Mouse (Mus musculus) c-Kit-positive CD71-negative TER-119-negative erythroid progenitor cells, embryonic 14.5 days (primary cell): ENCODE data around the gene Upb1.
"Not testable (repeated sequence)": the region's sequence is repeated elsewhere in the genome, so short reads cannot be mapped to it uniquely, and the experiment has no call there.

ENCODE experiments used
- DNase-seq: peaks from one replicate; pipeline ENCODE4 v3.0.0-alpha.2; 2013; ENCODE audit warnings: low read depth

Upb1 gene

GRCm38 (mm10) chr10:75456061-75456831 is 55.3 kb downstream of the Upb1 start:
- DNase-seq, result not testable (repeated sequence)

GRCm38 (mm10) chr10:75457852-75458251 is 56.9 kb downstream of the Upb1 start:
- DNase-seq, result no peak

- no peak for DNase-seq
Measured at GRCm38 (mm10) chr10:75458329-75458728, 57.4 kb downstream of the Upb1 start.

- no peak for DNase-seq
Measured at GRCm38 (mm10) chr10:75462728-75463127, 61.8 kb downstream of the Upb1 start.

GRCm38 (mm10) chr10:75465781-75466550 is 65.1 kb downstream of the Upb1 start:
- DNase-seq, result no peak

- peak; percentile 60 for DNase-seq
Measured at GRCm38 (mm10) chr10:75473411-75473810, 72.5 kb downstream of the Upb1 start.

- DNase-seq, result no peak
Measured at GRCm38 (mm10) chr10:75474571-75474970, 73.7 kb downstream of the Upb1 start.

DNA sequence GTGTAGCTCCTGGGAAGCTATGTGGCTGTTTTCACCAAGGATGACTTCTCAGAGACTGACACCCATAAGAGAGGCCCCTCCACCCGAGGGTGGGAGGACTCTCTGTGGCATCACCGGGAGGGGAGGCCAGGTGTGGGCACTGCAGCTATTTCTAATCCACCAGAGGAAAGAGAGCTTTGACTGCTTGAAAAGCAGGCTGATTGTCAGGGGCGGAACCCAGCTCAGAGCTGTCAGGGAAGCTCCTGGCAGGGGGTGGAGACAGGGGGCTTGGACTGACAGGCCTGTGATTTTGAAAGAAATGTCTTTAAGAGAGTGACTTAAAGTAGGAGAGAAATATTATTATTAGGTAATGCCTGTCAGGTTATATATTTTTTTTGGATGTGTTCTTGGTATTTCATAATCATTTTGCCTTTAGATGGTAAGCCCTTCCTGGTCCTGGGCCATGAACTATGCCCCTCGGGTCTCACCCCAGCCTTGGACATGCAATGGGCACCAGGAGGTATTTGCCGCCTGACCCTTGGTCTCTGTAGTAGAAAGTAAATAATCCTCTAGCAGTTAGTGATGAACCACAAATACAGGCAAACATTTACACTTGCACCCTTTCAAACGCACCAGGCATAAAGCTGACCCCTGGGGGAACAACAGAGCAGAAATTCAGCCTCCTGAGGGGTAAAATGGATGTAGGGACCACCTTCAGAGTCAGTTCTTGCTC is 74.4 kb downstream of the Upb1 start:
- DNase-seq, result not testable (repeated sequence)

DNA sequence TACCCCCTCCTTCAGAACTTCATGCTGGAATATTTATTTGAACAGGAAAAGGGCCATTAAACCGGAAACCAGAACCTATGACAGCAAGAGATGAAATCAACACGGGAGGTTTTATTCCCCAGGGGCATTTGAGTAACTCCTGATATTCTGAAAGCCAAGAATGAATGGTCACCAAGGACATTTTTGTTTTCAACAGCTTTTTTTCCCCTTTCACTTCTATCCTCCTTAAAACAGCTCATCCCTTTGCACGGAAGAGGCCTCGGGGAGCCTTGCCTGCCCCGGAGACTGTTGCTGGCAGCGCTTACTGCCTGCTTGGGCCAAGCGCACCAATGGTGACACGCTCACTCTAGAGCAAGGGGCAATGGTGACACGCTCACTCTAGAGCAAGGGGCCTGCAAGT is 76.1 kb downstream of the Upb1 start:
- DNase-seq, result no peak

DNA sequence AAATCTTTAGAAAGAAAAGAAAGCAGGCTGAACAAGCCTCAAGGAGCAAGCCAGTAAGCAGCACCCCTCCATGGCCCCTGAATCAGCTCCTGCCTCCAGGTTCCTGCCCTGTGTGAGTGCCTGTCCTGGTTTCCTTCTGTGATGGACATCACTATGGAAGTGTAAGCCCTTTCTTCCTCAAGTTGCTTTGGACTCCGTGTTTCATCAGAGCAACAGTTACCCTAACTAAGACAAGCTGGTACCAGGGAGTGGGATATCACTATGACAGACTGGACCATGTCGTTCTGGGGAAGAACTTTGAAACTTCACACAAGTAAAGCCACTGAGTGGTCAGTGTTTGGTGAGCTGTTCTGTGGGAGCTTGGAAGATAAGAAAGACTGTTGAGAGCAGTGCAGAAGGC is 79.0 kb downstream of the Upb1 start:
- DNase-seq, result no peak

GRCm38 (mm10) chr10:75481703-75482102 is 80.8 kb downstream of the Upb1 start:
- no peak for DNase-seq

- no peak for DNase-seq
Measured at GRCm38 (mm10) chr10:75482271-75482670, 81.4 kb downstream of the Upb1 start.

- DNase-seq, result no peak
Measured at GRCm38 (mm10) chr10:75482919-75483483, 82.1 kb downstream of the Upb1 start.

- DNase-seq, result no peak
Measured at GRCm38 (mm10) chr10:75484066-75484465, 83.2 kb downstream of the Upb1 start.

- DNase-seq, result no peak
Measured at GRCm38 (mm10) chr10:75484767-75485166, 83.9 kb downstream of the Upb1 start.

GRCm38 (mm10) chr10:75486086-75486979 is 85.4 kb downstream of the Upb1 start:
- DNase-seq, result peak; percentile 73

- no peak for DNase-seq
Measured at GRCm38 (mm10) chr10:75487131-75487530, 86.2 kb downstream of the Upb1 start.

GRCm38 (mm10) chr10:75489522-75489921 is 88.6 kb downstream of the Upb1 start:
- DNase-seq, result no peak

- DNase-seq, result no peak
Measured at GRCm38 (mm10) chr10:75490731-75491130, 89.8 kb downstream of the Upb1 start.
